Mouse (Mus musculus): ENCODE results near the gene 4930432K21Rik.

Gene 4930432K21Rik

DNA sequence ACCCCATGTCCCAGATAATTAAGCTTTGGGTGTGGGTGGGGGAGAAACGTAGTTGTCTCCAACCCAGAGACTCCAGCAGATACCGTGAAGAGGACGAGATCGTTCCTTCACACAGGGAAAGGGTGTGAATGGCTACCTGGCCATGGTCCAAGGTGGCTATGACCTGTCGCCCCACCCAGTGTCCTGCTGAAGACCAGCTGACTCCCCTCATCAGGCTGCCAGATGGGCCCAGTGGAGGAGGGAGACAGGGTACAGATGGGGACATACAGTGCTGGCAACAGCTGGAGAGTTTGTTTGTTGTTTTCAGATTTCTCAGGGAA is 666 bp downstream of the 4930432K21Rik start:
- in situ Hi-C loops (cut with MseI, MboI): no loop called here

DNA sequence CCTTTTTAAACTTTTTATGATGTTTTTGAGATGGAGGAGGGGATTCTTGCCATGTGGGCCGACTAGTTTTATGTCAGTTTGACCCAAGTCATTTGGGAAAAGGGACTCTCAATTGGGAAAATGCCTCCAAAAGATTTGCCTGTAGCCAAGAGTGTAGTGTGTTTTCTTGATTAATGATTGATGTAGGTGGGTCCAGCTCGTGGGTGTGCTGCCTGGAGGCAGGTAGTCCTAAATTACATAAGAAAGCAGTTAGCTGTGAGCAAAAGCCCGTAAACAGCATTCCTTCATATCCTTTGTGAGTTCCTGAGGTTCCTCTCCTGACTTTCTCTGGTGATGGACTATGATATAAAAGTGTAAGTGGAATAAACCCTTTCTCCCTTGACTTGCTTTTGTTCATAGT is 1.4 kb downstream of the 4930432K21Rik start:
- in situ Hi-C loops (cut with MseI, MboI): no loop called here

DNA sequence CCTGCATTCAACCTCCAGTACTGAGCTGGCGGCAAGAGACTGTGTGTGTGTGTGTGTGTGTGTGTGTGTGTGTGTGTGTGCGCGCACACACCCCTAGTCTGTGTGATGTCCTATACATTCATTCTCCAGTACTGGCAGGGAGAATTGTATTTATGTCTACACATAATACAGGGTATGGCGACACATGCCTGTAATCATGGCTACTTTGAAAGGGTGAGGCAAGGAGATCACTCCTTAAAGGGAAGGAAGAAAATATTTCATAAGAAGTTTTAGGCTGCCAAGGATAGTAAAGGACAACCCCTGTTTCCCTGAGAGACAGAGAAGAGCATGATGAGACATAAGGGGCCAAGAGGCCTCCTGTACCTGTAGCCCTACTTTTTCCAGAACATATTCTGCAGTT is 9.8 kb downstream of the 4930432K21Rik start:
- in situ Hi-C loops (cut with MseI, MboI): no loop called here

DNA sequence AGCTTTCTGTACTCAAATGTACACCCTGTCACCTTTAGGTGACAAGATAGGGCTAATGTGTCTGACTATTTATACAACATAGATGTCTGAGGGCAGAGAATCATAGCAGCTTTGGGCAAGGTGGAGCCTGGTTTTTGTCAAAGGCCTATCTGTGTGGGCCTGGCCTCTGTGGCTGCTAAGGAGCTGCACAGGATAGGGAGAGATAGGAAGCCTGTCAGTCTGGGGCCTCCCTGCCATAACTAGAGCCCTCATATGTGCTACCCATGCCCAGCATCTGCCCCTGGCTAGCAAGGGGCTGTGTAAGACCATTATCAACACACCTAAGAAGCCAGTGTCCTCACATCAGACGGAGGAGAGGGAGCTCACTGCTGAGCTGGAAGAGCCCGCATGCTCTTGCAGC is 19.9 kb downstream of the 4930432K21Rik start:
- in situ Hi-C loops (cut with MseI, MboI): no loop called here

DNA sequence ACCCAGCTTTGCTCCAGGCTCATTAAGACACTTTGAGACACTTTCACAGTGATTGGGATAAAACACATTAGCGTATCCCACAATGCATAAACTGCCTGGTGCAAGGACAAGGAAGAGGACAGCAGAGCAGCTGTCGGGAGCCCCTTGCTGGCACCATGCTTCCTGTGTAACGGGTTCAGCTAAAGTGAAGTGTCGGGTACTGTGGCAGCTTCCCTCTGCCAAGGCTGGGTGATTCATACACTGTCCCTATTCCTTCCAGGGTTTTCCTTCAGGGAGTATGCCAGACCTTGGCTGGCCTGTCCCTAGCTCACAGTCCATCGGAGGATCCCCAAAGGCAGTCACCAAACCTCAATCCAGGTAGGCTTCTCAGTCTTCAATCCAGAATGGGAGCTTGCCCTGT is 22.3 kb downstream of the 4930432K21Rik start:
- in situ Hi-C loops (cut with MseI, MboI): loop anchor here in 1 of 2 experiments (10.0 kb wide), 1 partner anchor 135 kb away; no protein-coding TSS in a partner anchor

DNA sequence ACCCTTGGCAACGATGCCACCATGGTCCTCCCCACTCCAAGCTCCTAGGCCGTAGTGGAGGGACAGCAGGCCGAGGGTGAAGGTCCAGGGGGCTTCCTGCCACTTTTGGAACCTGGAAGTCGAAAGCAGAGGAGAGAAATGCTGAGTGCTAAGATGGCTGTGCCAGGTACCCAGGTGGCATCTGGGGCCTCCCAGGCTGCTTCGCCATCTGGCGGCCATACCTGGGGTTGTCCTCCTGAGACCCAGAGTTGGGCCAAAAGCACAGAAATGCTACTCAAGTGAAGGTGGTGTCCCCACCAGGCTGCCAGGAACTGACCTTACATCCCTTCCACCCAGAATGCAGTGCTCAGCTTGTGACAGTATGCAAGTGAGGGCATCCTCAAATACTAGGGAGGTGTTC is 26.0 kb downstream of the 4930432K21Rik start:
- in situ Hi-C loops (cut with MseI, MboI): loop anchor here in 1 of 2 experiments (10.0 kb wide), 1 partner anchor 139 kb away; no protein-coding TSS in a partner anchor

DNA sequence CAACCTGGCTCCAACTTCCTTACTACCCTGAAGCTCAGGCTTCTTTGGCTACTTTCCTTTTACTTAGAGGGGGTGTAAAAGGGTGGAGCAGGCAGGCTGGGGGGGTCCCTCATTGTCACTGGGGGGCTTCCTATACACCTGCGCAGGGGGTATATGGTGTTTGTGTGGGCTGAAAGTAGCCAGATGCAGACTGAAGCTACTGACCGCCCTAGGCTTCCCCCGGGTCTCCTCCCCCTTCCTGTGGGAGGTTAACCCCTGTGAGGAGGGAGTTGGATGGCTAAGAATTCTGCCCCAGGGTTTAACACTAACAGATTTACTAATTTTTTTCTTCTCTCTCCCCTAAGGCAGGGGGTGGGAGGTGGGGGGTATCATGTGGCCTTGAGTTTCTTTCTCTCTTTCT is 28.7 kb downstream of the 4930432K21Rik start:
- in situ Hi-C loops (cut with MseI, MboI): loop anchor here in 1 of 2 experiments (10.0 kb wide), 1 partner anchor 142 kb away; no protein-coding TSS in a partner anchor

DNA sequence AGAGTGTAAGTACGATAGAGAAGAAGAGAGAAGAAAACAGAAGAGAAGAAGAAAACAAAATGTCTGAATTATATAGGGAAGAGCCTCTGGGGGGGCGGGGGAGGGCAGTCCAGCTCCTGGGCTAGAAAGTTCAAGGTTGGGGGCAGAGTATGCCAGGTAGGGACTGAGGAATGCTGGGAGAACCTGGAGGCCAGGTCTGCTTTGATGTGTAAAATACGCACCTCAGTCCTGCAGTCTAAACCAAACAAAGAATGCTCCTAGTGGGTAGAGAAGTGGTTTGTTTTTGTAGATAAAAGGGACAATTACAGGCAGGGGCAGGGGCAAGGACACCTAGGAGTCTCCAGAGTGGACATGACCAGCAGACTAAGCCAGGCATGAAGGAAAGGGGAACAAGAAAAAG is 29.6 kb downstream of the 4930432K21Rik start:
- in situ Hi-C loops (cut with MseI, MboI): loop anchor here in 1 of 2 experiments (10.0 kb wide), 1 partner anchor 143 kb away; no protein-coding TSS in a partner anchor

DNA sequence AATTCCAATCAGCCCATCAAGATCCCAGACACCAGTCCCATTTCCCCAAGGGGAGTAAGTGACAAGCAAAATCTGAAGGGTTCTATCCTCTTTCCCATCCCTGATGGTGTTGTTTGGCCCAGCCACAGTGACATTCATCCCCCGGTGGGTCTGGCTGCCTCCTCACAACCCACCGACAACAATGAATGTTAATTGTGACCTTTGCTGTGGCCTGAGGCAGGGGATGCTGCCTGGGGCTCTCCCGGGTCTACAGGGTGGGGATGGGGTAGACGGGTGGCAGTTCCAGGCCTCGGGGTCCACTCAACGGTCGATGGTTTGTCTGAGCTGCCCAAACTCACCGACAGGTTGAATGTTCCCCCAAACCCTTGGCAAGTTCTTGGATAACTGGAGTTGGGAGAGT is 30.8 kb downstream of the 4930432K21Rik start:
- in situ Hi-C loops (cut with MseI, MboI): loop anchor here in 1 of 2 experiments (10.0 kb wide), 1 partner anchor 144 kb away; no protein-coding TSS in a partner anchor

DNA sequence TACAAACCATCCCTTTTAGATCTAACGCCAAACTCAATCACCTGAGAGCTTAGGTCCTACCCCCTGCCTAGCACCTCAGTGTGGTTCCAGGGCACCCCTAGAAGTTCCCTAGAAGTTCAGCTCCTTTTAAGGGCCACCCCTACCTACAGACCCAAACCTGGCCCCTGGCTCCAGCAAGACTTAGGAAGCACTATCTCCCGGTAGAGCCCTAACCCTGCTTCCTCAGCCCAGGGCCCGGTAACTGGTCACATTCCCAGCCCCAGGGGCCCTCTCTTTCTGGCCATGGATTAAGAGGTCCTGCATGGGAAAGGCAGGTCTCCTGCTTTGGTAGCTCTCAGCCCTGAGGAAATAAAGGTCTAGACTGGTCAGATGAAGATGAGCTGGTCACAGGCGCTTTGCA is 32.1 kb downstream of the 4930432K21Rik start:
- in situ Hi-C loops (cut with MseI, MboI): loop anchor here in 1 of 2 experiments (10.0 kb wide), 1 partner anchor 145 kb away; no protein-coding TSS in a partner anchor

DNA sequence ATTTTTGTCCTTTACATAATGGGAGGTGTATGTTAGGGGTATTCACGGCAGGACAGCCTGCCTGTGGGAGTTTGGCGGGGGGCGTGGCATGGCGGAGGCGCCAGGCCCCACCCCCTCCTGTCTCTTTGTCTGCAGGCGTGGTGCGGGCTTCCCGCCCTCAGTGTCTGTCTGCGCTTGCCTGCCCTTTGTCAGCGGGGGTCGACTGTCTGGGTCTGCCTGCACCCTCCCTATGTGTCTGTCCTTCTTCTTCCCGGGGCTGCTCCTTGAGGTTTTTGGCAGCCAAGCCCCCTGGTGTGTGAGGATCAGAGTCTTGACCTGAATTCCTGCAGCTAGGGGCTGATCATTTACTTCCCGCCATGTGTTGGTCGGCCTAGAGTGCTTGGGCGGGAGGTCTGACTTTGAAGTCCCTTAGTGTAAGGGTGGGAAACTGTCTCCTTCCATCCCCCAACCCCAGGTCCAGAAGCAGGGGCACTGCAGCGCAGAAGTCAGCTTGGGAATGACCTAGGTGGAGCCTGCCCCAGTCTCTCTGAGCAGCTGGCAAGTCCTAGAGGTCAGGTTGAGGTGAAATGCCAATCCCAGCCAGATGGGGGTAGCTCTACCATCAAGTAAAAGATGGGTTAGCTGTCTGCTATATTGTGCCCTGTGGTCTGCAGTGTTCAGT is 32.8 kb downstream of the 4930432K21Rik start:
- in situ Hi-C loops (cut with MseI, MboI): no loop called here

DNA sequence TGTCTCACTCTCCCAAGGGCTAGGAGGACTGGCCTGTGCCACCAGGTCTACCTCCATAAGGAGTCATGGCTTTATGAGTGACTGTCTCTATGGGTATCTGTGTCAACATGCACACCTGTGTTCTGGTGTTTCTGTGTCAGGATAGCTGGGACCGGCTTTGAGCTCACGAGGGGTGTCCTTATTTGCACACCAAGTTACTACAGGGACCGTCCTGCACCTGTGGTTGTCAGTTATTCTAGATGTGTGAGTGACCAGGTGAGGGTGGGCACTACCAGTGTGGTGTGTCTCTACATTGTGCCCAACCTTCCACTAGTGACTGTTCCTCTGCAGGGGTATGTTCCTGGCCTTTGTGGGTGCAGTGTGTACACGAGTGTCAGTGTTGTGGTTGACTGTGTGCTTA is 35.0 kb downstream of the 4930432K21Rik start:
- in situ Hi-C loops (cut with MseI, MboI): no loop called here

DNA sequence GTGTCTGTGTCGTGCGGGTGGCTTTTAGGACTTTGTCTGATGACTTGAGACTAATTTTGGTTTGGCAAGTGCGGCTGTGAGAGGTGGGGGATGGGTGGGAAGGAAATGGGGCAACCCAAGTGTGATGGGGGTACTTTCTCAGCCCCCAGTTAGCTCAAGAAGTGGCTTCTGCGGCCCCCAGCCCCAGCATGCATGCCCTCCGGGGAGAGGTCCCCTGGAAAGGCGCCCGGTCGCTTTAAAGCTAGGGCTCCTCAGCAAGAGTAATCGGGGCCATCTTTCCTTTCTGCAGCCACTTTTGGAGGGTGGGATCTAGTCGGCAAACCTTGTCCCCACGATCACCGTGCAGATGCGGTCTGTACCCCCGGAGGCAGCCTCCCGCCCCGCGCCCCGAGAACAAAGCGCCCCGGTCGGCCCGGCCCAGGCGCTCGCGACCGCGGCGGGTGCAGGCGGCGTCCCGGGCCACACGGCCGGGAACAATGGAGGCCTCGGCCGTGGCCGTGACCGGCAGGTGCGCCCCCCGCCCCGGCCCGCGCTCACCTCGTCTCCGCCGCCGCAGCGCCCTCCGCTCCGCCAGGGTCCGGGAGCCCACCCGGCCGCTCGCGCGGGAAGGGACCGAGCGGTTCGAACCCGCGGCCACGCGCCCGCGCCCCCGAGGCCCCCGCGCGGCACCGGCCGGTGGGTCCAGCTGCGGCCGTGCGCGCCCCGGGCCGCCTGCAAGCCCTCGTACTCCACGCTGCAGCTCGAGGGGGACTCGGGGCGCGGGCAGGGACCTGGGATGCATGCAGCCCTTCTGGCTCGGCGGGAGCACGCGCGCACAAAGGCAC is 35.6 kb downstream of the 4930432K21Rik start:
- in situ Hi-C loops (cut with MseI, MboI): no loop called here

DNA sequence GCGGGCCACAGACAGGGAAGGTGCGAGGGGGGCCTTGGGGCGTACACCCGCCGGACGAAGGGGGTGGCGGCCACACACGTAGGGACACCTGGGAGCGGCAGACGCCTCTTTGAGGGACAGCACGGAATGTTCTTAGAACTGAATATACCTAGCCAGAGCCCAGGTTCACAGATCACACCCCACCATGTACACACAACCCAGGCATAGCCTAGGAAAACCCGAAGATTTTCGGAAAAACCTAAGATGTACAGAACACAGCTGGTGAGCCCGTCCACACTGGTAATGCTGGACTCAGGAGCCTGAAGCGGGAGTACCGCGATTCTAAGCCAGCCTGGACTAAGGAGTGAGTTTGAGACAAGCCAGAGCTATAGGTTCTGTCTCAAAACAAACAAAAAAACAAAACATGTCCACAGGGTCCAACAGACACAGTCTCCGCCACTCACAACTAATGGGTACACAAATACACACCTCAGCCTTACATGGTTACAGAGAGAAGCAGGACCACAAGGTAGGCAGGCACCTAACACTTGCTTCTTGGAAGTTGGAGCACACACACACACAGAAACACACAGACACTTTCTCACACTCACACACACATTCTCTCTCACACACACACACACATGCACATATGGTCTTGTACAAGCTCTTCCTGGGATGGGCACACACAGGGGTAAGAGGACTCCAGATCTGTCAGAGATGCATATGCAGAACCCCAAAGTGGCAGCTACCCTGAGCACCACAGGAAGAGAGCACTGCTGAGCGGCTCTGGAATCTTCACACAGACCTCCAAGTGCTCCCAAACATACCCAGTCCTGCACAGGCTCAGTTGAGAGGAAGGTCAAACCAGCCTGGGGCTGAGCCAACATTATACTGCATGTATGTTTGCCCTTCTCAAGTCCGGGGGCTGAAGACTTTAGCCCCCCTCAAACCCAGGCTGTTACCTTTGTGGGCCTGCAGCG is 36.5 kb downstream of the 4930432K21Rik start:
- in situ Hi-C loops (cut with MseI, MboI): no loop called here

DNA sequence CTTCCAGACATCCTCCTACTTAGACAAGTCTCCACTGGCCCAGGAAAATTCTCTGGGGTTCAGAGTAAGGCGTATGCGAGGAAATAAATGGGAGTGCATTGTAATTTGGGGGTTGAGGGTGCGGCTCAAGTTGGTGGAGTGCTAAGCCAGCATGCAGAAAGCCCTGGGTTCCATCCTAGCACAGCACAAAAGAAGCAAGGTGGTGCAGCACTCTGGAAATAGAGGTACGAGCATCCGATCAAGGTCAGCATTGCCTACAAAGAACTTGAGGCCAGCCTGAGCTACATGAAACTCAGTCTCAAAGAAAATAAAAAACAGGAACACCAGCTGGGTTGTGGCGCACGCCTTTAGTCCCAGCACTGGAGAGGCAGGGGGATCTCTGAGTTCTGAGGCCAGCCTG is 37.3 kb downstream of the 4930432K21Rik start, which contains the start of gene Nanos3:
TSS of gene Nanos3 (minus strand) at position 101 of the 400 bp plus-strand sequence.
- in situ Hi-C loops (cut with MseI, MboI): no loop called here

DNA sequence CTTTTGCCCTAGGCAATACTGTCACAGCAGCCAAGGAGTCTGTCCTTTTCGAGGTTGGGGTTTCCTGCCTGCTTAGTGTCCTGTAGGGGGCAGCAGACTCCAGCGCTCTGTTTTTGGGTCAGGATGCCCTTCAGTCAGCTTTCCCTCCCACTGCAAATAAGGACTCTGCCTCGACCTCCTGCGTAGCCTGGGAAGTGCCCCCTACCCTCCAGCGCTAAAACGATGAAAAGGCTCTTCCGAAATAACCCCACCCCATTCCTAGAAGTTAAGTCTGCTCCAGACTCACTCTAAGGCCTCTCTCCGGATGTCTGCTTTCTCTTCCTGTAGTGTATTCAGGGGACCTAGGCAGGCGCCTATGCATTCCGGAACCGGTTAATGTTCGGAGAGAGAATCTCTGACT is 38.7 kb downstream of the 4930432K21Rik start:
- in situ Hi-C loops (cut with MseI, MboI): no loop called here

DNA sequence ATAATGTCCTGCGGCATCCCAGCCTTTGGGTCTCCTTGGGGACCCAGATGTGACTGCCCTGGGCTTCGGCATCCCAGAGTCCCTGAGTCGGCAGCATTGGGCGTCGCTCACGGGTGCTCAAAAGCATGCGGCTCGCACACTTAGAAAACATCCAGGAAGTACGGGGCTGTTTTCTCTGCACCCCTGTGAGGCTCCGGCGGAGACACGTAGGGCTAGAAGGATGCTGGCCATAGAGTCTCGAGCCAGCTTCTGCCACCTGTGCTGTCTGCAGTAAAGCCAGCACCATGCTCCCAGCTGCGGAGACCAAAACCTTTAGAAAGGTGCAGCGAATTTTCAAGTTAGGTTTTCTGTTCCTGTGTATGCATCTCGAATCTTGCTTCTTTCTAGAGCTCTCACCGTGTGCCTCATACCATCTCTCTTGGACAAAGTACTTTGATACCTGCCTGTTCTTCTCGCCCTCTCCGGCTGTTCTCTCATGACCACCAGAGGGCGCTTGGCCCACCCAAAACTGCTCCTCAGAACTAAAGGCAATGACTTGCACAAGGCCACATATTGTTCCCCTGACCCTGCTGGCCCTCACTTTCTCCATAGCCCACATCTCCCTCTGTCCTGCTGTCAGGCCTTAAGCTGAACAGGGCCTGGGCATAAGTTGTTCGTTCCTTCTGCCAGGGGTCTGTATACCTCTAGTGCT is 39.4 kb downstream of the 4930432K21Rik start:
- in situ Hi-C loops (cut with MseI, MboI): no loop called here

DNA sequence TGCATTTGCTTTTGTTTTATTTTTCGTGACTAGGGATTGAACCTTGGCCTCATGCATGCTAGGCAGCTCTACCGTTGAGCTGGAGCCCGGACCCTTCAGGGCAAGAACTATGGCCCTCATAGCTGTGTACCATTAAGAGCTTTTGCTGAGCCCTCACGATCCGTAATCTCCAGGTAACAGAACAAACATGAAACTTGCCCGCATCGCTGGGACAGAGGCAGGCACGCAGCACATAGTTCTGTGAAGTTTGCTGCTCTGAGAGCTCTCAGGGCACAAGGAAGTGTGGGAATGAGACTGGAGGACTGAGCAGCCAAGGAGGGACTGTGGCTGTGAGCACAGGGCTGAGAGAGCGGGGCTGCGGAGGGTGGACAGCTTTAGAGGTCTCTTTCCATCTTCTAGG is 40.8 kb downstream of the 4930432K21Rik start:
- in situ Hi-C loops (cut with MseI, MboI): no loop called here

DNA sequence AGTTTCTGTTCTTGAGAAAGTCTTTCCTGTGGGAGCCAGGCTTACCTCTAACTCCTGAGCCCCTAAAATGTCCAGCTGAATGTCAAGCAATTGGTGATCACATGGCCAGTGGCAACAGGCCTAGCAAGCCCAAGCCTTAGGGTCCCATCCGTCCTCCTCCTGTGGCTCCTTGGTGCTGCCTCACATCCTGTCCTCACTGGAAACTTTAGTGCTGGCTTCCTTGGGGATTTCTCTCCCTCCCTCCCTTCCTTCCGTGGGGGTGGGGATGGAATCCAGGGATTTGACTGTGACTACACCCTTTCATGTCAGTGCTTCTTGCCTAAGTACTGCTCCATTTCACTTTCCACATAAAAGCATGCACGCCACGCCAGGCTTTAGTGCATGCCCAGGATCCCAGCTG is 41.8 kb downstream of the 4930432K21Rik start:
- in situ Hi-C loops (cut with MseI, MboI): no loop called here

DNA sequence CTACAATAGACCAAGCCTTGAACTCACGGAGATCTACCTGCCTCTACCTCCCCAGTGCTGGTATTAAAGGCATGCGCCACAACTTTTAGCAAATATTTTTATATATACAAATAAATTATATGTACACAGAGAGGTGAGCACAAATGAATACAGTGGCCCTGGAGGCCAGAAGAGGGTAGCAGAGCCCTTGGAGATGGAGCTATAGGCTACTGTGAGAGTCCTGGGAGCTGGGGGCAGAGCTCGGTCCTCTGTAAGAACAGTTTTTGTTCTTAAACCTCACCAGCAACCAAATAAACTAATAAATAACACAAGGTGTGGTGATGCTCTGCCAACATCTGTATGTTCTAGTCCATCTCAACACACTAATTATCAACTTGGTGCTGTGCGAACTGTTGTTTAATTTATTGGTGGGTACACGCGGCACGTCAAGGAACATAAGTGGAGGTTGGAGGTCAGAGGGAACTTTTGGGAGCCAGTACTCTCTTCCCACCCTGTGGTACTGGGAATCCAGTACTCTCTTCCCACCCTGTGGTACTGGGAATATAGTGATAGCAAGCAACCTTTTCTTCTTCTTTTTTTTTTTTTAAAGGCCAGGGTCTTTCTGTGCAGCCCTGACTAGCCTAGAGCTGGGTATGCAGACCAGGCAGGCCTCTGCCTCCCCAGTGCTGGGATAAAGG is 42.5 kb downstream of the 4930432K21Rik start:
- in situ Hi-C loops (cut with MseI, MboI): no loop called here

All from mouse trophoblast stem cell (cell line).